Mouse (Mus musculus) kidney, embryonic 14.5 days (tissue): ENCODE measurements around the gene Vsig1. TPM values are rescaled to one million over a fixed set of nuclear protein-coding genes. Genes with fewer than 3 reads are reported as not detected.

Experiments used
- ATAC-seq: fragments of 200-750 bp; cut with Nextera tagmentation; 2 replicates; pipeline ENCODE4 v1.8.0; 2017; ENCODE audit warnings: moderate number of reproducible peaks, mild to moderate bottlenecking, moderate TSS enrichment, moderate library complexity; ENCODE audit not compliant: low FRiP score, low TSS enrichment
- H3K27ac ChIP-seq: fragments of 300-500 bp; sonication (generic); 2 replicates; pipeline ENCODE4 v1.5.1; 2014; ENCODE audit warnings: low read depth, mild to moderate bottlenecking, low read length, moderate library complexity, mixed read lengths
- H3K27me3 ChIP-seq: fragments of 300-500 bp; sonication (generic); 2 replicates; pipeline ENCODE4 v1.6.1; 2014; ENCODE audit warnings: mild to moderate bottlenecking, low read length; ENCODE audit not compliant: control insufficient read depth, insufficient read depth
- H3K36me3 ChIP-seq: fragments of 300-500 bp; sonication (generic); 2 replicates; pipeline ENCODE4 v1.6.1; 2014; ENCODE audit warnings: low read length, mixed read lengths; ENCODE audit not compliant: control insufficient read depth, insufficient read depth
- H3K4me1 ChIP-seq: fragments of 300-500 bp; sonication (generic); 2 replicates; pipeline ENCODE4 v1.6.1; 2014; ENCODE audit warnings: low read length, mixed read lengths; ENCODE audit not compliant: control insufficient read depth, insufficient read depth
- H3K4me2 ChIP-seq: fragments of 300-500 bp; sonication (generic); replicated peaks from 2 replicates; pipeline ENCODE4 v1.6.1; 2014; ENCODE audit warnings: low read depth, mild to moderate bottlenecking, low read length
- H3K4me3 ChIP-seq: fragments of 300-500 bp; sonication (generic); 2 replicates; pipeline ENCODE4 v1.5.1; 2014; ENCODE audit warnings: mild to moderate bottlenecking, low read length
- H3K9ac ChIP-seq: fragments of 300-500 bp; sonication (generic); 2 replicates; pipeline ENCODE4 v1.6.1; 2014; ENCODE audit warnings: low read depth, mild to moderate bottlenecking, low read length, moderate library complexity
- H3K9me3 ChIP-seq: fragments of 300-500 bp; sonication (generic); 2 replicates; pipeline ENCODE4 v1.6.1; 2016; ENCODE audit warnings: low read length; ENCODE audit not compliant: control insufficient read depth
- WGBS: fragments of 180-500 bp; shearing (Covaris S2); extraction: QIAGEN DNeasy Blood & Tissue Kit; methylation state at CpG from one replicate; pipeline ENCODE4 v1.1.7; 2014; 5-methylcytosine and 5-hydroxymethylcytosine counted together
- polyA plus RNA-seq: library from polyadenylated mRNA; unstranded; fragments of >200 nt; fragmentation: Nextera tagmentation; extraction: Ambion mirVana; gene quantifications from 2 replicates; pipeline ENCODE4 v1.2.1, GENCODE M21; 2014

Vsig1 gene
- polyA plus RNA-seq, 1 experiment from 2014 or later, result 0.54 TPM

- H3K9me3 ChIP-seq, result no peaks in the 10 kb centered on the region
- no peak overlapping the region for H3K4me3 ChIP-seq
- H3K9ac ChIP-seq, result no peak overlapping the region
- no peaks in the 10 kb centered on the region for H3K4me1 ChIP-seq
- H3K36me3 ChIP-seq, result no peaks in the 10 kb centered on the region
- ATAC-seq, result no peak
- no peak overlapping the region for H3K4me2 ChIP-seq
- H3K27ac ChIP-seq, result no peak overlapping the region
- 66% methylated on average over 6 of the region's 6 CpGs for WGBS
- no peaks in the 10 kb centered on the region for H3K27me3 ChIP-seq
Observed at GRCm38 (mm10) chrX:140984795-140985194, 77.4 kb downstream of the Vsig1 start.

GRCm38 (mm10) chrX:140985256-140985655, 77.8 kb downstream of the Vsig1 start:
- H3K36me3 ChIP-seq, result no peaks in the 10 kb centered on the region
- no peaks in the 10 kb centered on the region for H3K27me3 ChIP-seq
- no peak overlapping the region for H3K27ac ChIP-seq
- no peak for ATAC-seq
- H3K9me3 ChIP-seq, result no peaks in the 10 kb centered on the region
- 77% methylated on average over 2 of the region's 2 CpGs for WGBS
- H3K4me2 ChIP-seq, result no peak overlapping the region
- H3K9ac ChIP-seq, result no peak overlapping the region
- H3K4me1 ChIP-seq, result no peaks in the 10 kb centered on the region
- H3K4me3 ChIP-seq, result no peak overlapping the region

Other genes starting within 250 kb of the Vsig1 start
- 4.2 and 6.9 TPM in 2 replicates for gene Mid2, start 243.0 kb upstream of the Vsig1 start, polyA plus RNA-seq
- gene Tex13b, start 94.2 kb upstream of the Vsig1 start, polyA plus RNA-seq, result 0.14 TPM in 1 of 2 replicates, not detected in the other
- gene Psmd10, start 49.1 kb downstream of the Vsig1 start, polyA plus RNA-seq, result 54.6 and 60.1 TPM in 2 replicates
- 16.3 and 17.7 TPM in 2 replicates for gene Atg4a, start 49.3 kb downstream of the Vsig1 start, polyA plus RNA-seq